ENCODE assay signal across 18 mouse cellular contexts in the genomic region with DNA sequence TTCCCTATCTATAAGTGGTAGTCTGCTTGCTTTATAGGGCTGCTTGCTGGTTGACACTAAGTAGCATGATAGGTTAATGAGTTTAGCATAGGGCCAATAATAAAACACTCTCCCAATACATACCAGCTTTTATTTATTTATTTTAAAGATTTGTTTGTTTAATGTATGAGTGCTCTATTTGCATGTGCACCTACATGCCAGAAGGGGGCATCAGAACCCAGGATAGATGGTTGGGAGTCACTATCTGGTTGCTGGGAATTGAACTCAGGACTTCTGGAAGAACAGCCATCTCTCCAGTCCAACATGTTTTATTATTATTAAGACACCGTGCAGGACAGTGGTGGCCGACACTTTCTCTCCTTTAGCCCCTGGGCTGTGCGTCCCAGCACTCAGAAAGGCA. TPM values are rescaled to one million over a fixed set of nuclear protein-coding genes. Genes with fewer than 3 reads are reported as not detected.
"Had no signal": no experiment of that assay in that cellular context is flagged by ENCODE, and none has a peak within 500 bp of the region (broad histone marks: within the 10 kb centered on the region; RNA-seq: fewer than 3 reads in every experiment).

No protein-coding gene starts in this region.

- H3K9ac ChIP-seq: limb, embryonic 15.5 days; liver, embryonic 13.5 days; midbrain, embryonic 15.5 days; neural tube, embryonic 13.5 days; stomach, embryonic 15.5 days had no signal

- H3K4me3 ChIP-seq: limb, embryonic 15.5 days; liver, embryonic 13.5 days; midbrain, embryonic 15.5 days; neural tube, embryonic 13.5 days; stomach, embryonic 15.5 days had no signal

- DNase-seq: kidney, adult 8-10 months; kidney, postnatal 25 days; layer of hippocampus, adult 9-11 months; liver, embryonic 13.5 days; lung, adult 2 months; lung, postnatal 10 days; lung, postnatal 4 days; thymus, postnatal 36 days had no signal

- H3K27ac ChIP-seq: limb, embryonic 15.5 days; liver, embryonic 13.5 days; midbrain, embryonic 15.5 days; neural tube, embryonic 13.5 days; stomach, embryonic 15.5 days had no signal

- H3K4me2 ChIP-seq: limb, embryonic 15.5 days; liver, embryonic 13.5 days; midbrain, embryonic 11.5 days; midbrain, embryonic 15.5 days; neural tube, embryonic 13.5 days; stomach, embryonic 15.5 days had no signal

- H3K9me3 ChIP-seq: limb, embryonic 15.5 days; liver, embryonic 13.5 days; midbrain, embryonic 15.5 days; neural tube, embryonic 13.5 days; stomach, embryonic 15.5 days had no signal

- H3K36me3 ChIP-seq: limb, embryonic 15.5 days; liver, embryonic 13.5 days; midbrain, embryonic 15.5 days; neural tube, embryonic 13.5 days; stomach, embryonic 15.5 days had no signal

- ATAC-seq: midbrain, embryonic 15.5 days had no signal

RNA-seq across cellular contexts. Expression of gene Neurod2, which starts 2.7 kb away (rescaled TPM):
- total RNA-seq: megakaryocyte, adult 5-6 weeks had no signal
- polyA plus RNA-seq: kidney, embryonic 16.5 days; limb, embryonic 11.5 days; limb, embryonic 15.5 days; liver, embryonic 13.5 days; lung, adult 2 months; spleen, adult 2 months; thymus, postnatal 0 days had no signal

RNA-seq across cellular contexts. Expression of gene Ppp1r1b, which starts 16.0 kb away (rescaled TPM):
- total RNA-seq: megakaryocyte, adult 5-6 weeks had no signal

RNA-seq across cellular contexts. Expression of gene Tcap, which starts 51.4 kb away (rescaled TPM):
- total RNA-seq: megakaryocyte, adult 5-6 weeks had no signal
- polyA plus RNA-seq: midbrain, embryonic 11.5 days; midbrain, embryonic 15.5 days; thymus, postnatal 0 days had no signal

RNA-seq across cellular contexts. Expression of gene Pnmt, which starts 54.1 kb away (rescaled TPM):
- total RNA-seq: megakaryocyte, adult 5-6 weeks had no signal
- polyA plus RNA-seq: liver, embryonic 13.5 days; midbrain, embryonic 11.5 days; spleen, adult 2 months had no signal
